Mouse (Mus musculus) megakaryocyte, embryonic 14.5 days (primary cell): Measurements from ENCODE around the gene Ctse. TPM values are rescaled to one million over a fixed set of nuclear protein-coding genes. Genes with fewer than 3 reads are reported as not detected.
"Not testable (repeated sequence)": the region's sequence is repeated elsewhere in the genome, so short reads cannot be mapped to it uniquely, and the experiment has no call there.

ENCODE experiments used
- H3K27me3 ChIP-seq: replicated peaks from 2 replicates; pipeline ENCODE3; 2012; ENCODE audit warnings: inconsistent platforms
- H3K36me3 ChIP-seq: replicated peaks from 2 replicates; pipeline ENCODE3; 2012; ENCODE audit warnings: low read length, inconsistent platforms, mixed read lengths
- H3K4me1 ChIP-seq: 2 replicates; pipeline ENCODE4 v1.6.1; 2012; ENCODE audit warnings: inconsistent platforms
- H3K4me3 ChIP-seq: replicated peaks from 2 replicates; pipeline ENCODE3; 2012; ENCODE audit warnings: moderate library complexity, mild to moderate bottlenecking, inconsistent platforms
- H3K9me3 ChIP-seq: 2 replicates; pipeline ENCODE4 v1.6.1; 2012; ENCODE audit warnings: inconsistent platforms
- FLI1 ChIP-seq: IDR thresholded peaks from 2 replicates; pipeline ENCODE4 v1.6.1; 2012; ENCODE audit warnings: low read length, inconsistent platforms, mixed read lengths
- GATA1 ChIP-seq: IDR thresholded peaks from 3 replicates; pipeline ENCODE4 v1.6.1; 2012; ENCODE audit warnings: mixed read lengths, low read length, inconsistent platforms, borderline replicate concordance
- polyA plus RNA-seq: library from polyadenylated mRNA; stranded (reverse); fragments of >175 nt; gene quantifications from 2 replicates; pipeline ENCODE4 v1.2.3, GENCODE M21; 2012; ENCODE audit warnings: low replicate concordance; ENCODE audit not compliant: insufficient read depth

The Ctse gene
- polyA plus RNA-seq, 1 experiment, result 4.2 TPM

- TF ChIP-seq FLI1, result no peak
- TF ChIP-seq GATA1, result no peak
- Histone ChIP-seq H3K4me1 (no peaks in the 10 kb centered on the region), H3K4me3 (no peak overlapping the region), H3K27me3 (peaks cover 20% of the 10 kb centered on the region), H3K36me3 (no peaks in the 10 kb centered on the region), H3K9me3 (peaks cover 9% of the 10 kb centered on the region)
These were observed 19.5 kb upstream of the Ctse start for GRCm38 (mm10) chr1:131618576-131618975.

GRCm38 (mm10) chr1:131619348-131619747, 18.8 kb upstream of the Ctse start:
- H3K4me3 ChIP-seq, result no peak overlapping the region
- peaks cover 23% of the 10 kb centered on the region for H3K27me3 ChIP-seq
- no peaks in the 10 kb centered on the region for H3K36me3 ChIP-seq
- TF ChIP-seq GATA1 (no peak), FLI1 (no peak)
- H3K4me1 ChIP-seq, result no peaks in the 10 kb centered on the region
- H3K9me3 ChIP-seq, result peaks cover 9% of the 10 kb centered on the region

- Histone ChIP-seq H3K36me3 (no peaks in the 10 kb centered on the region), H3K4me3 (no peak overlapping the region), H3K4me1 (no peaks in the 10 kb centered on the region), H3K27me3 (peaks cover 33% of the 10 kb centered on the region), H3K9me3 (peaks cover 9% of the 10 kb centered on the region)
- no peak for TF ChIP-seq GATA1
- no peak for TF ChIP-seq FLI1
These were observed 14.5 kb upstream of the Ctse start for GRCm38 (mm10) chr1:131623644-131624043.

DNA sequence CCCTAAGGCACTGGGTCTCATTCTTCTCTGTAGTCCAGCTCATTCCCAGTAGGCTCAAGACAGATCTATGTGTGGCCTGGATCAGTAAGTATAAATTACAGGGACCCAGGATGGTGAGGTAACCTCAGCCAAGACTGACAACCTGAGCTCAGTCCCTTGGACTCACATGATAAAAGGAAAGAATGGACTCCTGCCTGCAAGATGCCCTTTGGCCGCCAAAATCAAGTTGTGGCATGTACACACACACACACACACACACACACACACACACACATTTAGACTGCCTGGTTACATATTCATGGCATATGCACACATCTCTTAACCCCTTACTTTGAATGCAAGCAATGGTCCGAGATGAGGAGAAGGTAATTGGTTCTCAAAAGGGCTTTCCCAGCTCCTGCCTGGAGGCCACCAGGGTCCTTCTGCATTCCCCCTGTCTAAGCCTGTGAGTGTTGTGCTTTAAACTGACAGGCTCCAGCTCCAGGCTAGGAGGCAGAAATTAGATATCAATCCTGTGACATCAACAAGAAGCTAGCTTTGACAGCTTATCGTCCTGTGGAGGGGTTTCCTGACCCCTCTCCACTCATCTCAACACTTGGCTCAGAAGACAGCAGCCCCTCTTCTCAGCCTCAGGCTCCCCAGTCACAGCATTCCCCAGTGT, 13.8 kb upstream of the Ctse start:
- Histone ChIP-seq H3K4me1 (no peaks in the 10 kb centered on the region), H3K9me3 (peaks cover 7% of the 10 kb centered on the region), H3K36me3 (no peaks in the 10 kb centered on the region), H3K27me3 (peaks cover 31% of the 10 kb centered on the region), H3K4me3 (no peak overlapping the region)
- TF ChIP-seq FLI1 (no peak), GATA1 (no peak)

DNA sequence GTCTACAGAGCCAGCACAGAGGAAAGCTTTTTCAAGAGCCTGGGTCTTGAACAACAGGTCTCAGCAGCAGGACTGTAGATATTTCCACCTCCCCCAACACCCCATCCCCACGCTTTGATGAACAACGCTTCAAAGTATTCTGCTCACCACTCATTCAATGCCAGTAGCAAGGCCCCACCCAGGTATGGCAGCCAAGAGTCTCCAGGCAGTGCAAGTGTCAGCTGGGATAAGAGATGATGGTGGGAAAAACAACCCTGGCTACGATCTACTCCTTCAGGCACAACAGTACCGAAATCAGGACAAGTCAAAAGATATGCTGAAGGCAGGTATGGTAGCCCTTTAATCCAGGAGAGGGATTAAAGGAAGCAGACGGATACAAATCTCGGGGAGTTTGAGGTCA, 11.9 kb upstream of the Ctse start:
- H3K4me1 ChIP-seq, result no peaks in the 10 kb centered on the region
- H3K36me3 ChIP-seq, result no peaks in the 10 kb centered on the region
- no peak for TF ChIP-seq FLI1
- TF ChIP-seq GATA1, result no peak
- peaks cover 15% of the 10 kb centered on the region for H3K27me3 ChIP-seq
- H3K4me3 ChIP-seq, result no peak overlapping the region
- no peaks in the 10 kb centered on the region for H3K9me3 ChIP-seq

DNA sequence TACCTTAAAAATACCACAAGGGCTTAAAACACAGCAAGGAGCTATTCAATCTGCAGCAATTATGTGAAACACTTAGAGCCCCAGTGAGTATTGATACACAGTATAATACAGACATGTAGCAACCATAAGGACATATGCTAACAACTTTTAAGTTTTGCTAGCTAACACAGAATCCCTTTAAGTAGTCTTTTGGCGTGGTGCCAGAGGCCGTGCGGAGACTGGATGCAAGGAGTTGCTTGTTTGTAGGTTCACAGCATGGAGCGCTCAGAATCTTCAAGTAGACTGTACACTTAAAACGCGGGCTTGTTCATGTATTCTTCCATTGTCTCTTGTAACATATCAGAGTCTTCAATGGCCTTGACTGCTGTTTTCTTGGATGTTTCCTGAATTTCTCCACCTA, 5.9 kb upstream of the Ctse start:
- H3K36me3 ChIP-seq, H3K27me3 ChIP-seq, H3K4me3 ChIP-seq, H3K9me3 ChIP-seq, H3K4me1 ChIP-seq: not testable (repeated sequence)

DNA sequence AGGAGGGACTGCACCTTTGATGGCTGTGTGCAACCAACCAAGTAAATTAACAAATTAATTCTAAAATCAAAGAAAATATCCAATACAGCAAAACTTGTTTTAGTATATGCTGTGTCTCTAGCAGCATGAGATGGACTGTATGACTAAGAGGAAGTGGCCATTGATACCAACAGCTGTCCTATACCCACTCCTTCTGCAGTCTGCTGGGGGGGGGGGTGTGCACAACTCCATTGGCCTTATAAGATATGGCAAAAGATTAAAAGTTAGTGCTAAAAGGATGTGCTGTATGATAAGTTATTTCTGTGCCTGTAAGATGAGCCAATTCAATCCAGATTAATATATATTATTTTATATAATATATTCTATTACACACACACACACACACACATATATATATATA, 3.6 kb upstream of the Ctse start:
- Histone ChIP-seq H3K27me3 (peaks cover 2% of the 10 kb centered on the region), H3K36me3 (no peaks in the 10 kb centered on the region), H3K4me3 (no peak overlapping the region), H3K4me1 (peaks cover 4% of the 10 kb centered on the region; the same call in 1 of the 2 replicates), H3K9me3 (no peaks in the 10 kb centered on the region)
- no peak for TF ChIP-seq GATA1
- TF ChIP-seq FLI1, result no peak

DNA sequence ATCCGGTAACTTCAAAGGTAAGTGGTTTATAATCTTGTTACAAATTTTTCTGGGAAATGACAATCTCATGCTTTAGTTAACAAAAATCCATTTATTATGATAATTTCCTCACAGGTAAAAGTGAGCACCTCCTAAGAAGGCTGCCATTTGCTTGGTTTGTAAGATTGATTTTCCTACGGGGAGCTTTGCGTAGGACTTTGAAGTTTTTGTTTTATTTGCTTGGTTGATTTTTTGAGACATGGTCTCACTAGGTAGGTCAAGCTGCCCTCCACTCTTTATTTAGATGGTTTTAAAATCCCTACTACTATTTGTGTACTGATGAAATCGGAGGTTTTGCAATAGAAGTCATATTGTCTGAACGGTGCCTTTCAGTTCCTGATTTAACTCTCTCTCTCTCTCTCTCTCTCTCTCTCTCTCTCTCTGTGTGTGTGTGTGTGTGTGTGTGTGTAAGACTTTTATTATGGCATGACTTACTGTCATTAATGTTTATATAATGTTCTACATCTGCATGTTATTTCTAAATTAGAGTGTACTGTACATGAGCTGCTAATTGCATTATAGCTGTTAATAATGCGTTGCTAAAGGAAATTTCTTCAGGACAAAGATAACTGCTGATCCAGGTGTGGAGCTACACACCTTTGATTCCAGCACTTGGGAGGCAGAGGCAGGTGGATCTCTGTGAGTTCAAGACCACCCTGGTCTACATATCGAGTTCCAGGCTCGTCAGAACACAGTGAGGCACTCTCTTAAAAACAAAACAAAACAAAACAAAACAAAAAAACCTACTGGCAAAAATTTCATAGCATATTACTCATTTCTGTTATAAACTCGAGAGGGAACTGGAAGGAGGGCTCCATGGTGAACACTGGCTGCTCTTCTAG, 675 bp downstream of the Ctse start:
- H3K27me3 ChIP-seq, result no peaks in the 10 kb centered on the region
- H3K4me3 ChIP-seq, result no peak overlapping the region
- no peaks in the 10 kb centered on the region for H3K9me3 ChIP-seq
- H3K4me1 ChIP-seq, result peaks cover 4% of the 10 kb centered on the region; the same call in 1 of the 2 replicates
- TF ChIP-seq GATA1, result no peak
- TF ChIP-seq FLI1, result no peak
- H3K36me3 ChIP-seq, result no peaks in the 10 kb centered on the region

DNA sequence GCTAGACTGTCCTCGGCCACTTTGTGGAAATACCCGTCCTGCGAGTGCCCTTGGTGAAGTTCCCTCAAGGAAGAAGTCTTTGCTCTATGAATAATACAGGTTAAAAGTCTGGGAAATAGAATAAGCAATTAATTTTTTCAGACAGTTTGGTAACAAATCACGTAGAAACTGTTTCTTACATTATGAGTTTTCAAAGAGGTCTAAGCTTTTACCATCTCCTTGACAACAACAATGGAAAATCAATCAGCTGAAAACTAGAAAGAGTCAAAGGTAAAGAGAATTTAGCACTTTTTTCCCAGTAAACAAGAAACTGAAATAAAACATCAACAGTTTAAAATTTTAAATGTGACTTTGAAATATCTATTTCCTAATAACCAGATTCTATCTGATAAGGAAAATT, 2.0 kb downstream of the Ctse start:
- no peak for TF ChIP-seq FLI1
- no peak for TF ChIP-seq GATA1
- peaks cover 4% of the 10 kb centered on the region; the same call in 1 of the 2 replicates for H3K4me1 ChIP-seq
- no peaks in the 10 kb centered on the region for H3K27me3 ChIP-seq
- no peaks in the 10 kb centered on the region for H3K36me3 ChIP-seq
- no peaks in the 10 kb centered on the region for H3K9me3 ChIP-seq
- no peak overlapping the region for H3K4me3 ChIP-seq

- Histone ChIP-seq H3K4me3 (no peak overlapping the region), H3K9me3 (no peaks in the 10 kb centered on the region), H3K27me3 (no peaks in the 10 kb centered on the region), H3K4me1 (peaks cover 4% of the 10 kb centered on the region; the same call in 1 of the 2 replicates), H3K36me3 (no peaks in the 10 kb centered on the region)
- TF ChIP-seq FLI1 (no peak), GATA1 (no peak)
These were observed 3.5 kb downstream of the Ctse start for GRCm38 (mm10) chr1:131641565-131641964.
